Comparison of ENCODE assay signal across 8 mouse cellular contexts in the genomic region with DNA sequence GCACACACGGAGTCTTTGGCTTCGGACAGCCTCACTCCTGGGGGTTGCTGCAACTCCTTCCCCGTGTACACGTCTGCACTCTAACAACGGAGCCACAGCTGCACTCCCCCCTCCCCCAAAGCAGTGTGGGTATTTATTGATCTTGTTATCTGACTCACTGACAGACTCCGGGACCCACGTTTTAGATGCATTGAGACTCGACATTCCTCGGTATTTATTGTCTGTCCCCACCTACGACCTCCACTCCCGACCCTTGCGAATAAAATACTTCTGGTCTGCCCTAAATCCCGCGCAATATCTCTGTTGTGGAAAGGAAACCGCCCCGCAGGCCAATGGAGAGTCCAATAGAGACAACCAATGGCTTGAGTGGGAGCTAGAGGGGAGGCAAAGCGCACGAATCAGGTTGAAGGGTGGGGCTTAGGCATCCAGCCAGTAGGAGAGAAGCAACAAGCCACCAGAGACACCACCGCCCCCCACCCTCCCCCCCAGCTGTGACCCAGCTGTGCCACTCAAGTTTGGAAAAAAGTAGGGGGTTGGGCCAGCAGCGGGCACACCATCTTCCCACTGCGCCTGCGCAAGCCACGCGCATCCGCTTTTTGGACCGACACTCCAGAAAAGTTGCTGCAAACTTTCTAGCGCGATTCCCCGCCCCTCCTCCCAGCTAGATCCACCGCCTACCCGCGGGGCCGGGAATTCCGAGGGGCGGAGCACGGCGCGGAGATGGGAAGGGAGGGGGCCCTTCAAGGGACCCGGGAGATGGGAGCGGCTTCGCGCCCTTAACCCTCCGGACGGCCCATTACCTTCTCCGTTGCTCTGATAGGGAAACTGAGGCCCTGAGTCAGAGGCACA. TPM values are rescaled to one million over a fixed set of nuclear protein-coding genes. Genes with fewer than 3 reads are reported as not detected.
A peak's percentile ranks its signal among the peaks of the same experiment; 100 is the strongest.
DNase-seq lines count a peak whose midpoint lies in the region; ATAC-seq lines count a peak whose summit lies in the region.

No protein-coding gene starts in this region.

- peaks cover 33% of the 10 kb centered on the region for H3K4me1 ChIP-seq in forebrain, embryonic 11.5 days (replicated peaks; ENCODE audit: control insufficient read depth, insufficient read depth, low read length)
- H3K4me1 ChIP-seq in heart, embryonic 15.5 days (replicated peaks) = peaks cover 48% of the 10 kb centered on the region
- H3K4me1 ChIP-seq in liver, embryonic 15.5 days (replicated peaks) = peaks cover 59% of the 10 kb centered on the region
- peaks cover 58% of the 10 kb centered on the region for H3K4me1 ChIP-seq in neural tube, embryonic 13.5 days (replicated peaks)

- WGBS in forebrain, embryonic 11.5 days = under 1% methylated on average over 45 of the region's 45 CpGs
- WGBS in heart, embryonic 15.5 days = under 1% methylated on average over 45 of the region's 45 CpGs
- under 1% methylated on average over 45 of the region's 45 CpGs for WGBS in liver, embryonic 15.5 days (ENCODE audit: insufficient replicate concordance)
- under 1% methylated on average over 45 of the region's 45 CpGs for WGBS in neural tube, embryonic 13.5 days

- H3K36me3 ChIP-seq in forebrain, embryonic 11.5 days (ENCODE audit: control insufficient read depth, insufficient read depth, low read length) = no peaks in the 10 kb centered on the region
- peaks cover 25% of the 10 kb centered on the region; the same call in 1 of the 2 replicates for H3K36me3 ChIP-seq in heart, embryonic 15.5 days
- no peaks in the 10 kb centered on the region for H3K36me3 ChIP-seq in liver, embryonic 15.5 days (replicated peaks)
- H3K36me3 ChIP-seq in neural tube, embryonic 13.5 days = peaks cover 31% of the 10 kb centered on the region

- H3K4me3 ChIP-seq in forebrain, embryonic 11.5 days (ENCODE audit: low read depth, low read length) = peak overlapping the region; percentile 72
- peak overlapping the region; percentile 85 for H3K4me3 ChIP-seq in heart, embryonic 15.5 days
- peak overlapping the region; percentile 67 for H3K4me3 ChIP-seq in liver, embryonic 15.5 days (replicated peaks)
- peak overlapping the region; percentile 59 for H3K4me3 ChIP-seq in neural tube, embryonic 13.5 days

- peaks cover 13% of the 10 kb centered on the region for H3K27me3 ChIP-seq in forebrain, embryonic 11.5 days (ENCODE audit: control insufficient read depth, insufficient read depth, low read length)
- 0 out of 2 replicates have a peak, but pooled peaks cover 3% of the 10 kb centered on the region for H3K27me3 ChIP-seq in heart, embryonic 15.5 days
- peaks cover 96% of the 10 kb centered on the region for H3K27me3 ChIP-seq in liver, embryonic 15.5 days
- peaks cover 42% of the 10 kb centered on the region for H3K27me3 ChIP-seq in neural tube, embryonic 13.5 days

- H3K9ac ChIP-seq in forebrain, embryonic 11.5 days (ENCODE audit: low read length) = peak overlapping the region; percentile 93
- H3K9ac ChIP-seq in heart, embryonic 15.5 days = peak overlapping the region; percentile 93
- peak overlapping the region; percentile 60 for H3K9ac ChIP-seq in liver, embryonic 15.5 days
- H3K9ac ChIP-seq in neural tube, embryonic 13.5 days = peak overlapping the region; percentile 72

- H3K4me2 ChIP-seq in forebrain, embryonic 11.5 days (ENCODE audit: low read depth, low read length, severe bottlenecking) = peak overlapping the region; percentile 95
- peak overlapping the region; percentile 96 for H3K4me2 ChIP-seq in heart, embryonic 15.5 days
- peak overlapping the region; percentile 96 for H3K4me2 ChIP-seq in liver, embryonic 15.5 days
- peak overlapping the region; percentile 95 for H3K4me2 ChIP-seq in neural tube, embryonic 13.5 days

- H3K9me3 ChIP-seq in forebrain, embryonic 11.5 days (ENCODE audit: control insufficient read depth, low read length) = no peaks in the 10 kb centered on the region
- no peaks in the 10 kb centered on the region for H3K9me3 ChIP-seq in heart, embryonic 15.5 days (replicated peaks)
- no peaks in the 10 kb centered on the region for H3K9me3 ChIP-seq in liver, embryonic 15.5 days (replicated peaks)
- H3K9me3 ChIP-seq in neural tube, embryonic 13.5 days = no peaks in the 10 kb centered on the region

- peak overlapping the region; percentile 97 for H3K27ac ChIP-seq in forebrain, embryonic 11.5 days (ENCODE audit: low read depth, low read length)
- H3K27ac ChIP-seq in heart, embryonic 15.5 days = peak overlapping the region; percentile 97
- H3K27ac ChIP-seq in liver, embryonic 15.5 days (replicated peaks) = peak overlapping the region; percentile 84
- H3K27ac ChIP-seq in neural tube, embryonic 13.5 days (replicated peaks) = peak overlapping the region; percentile 86

- peak; percentile 48 to 58 for DNase-seq in CD8-positive naive resting alpha-beta T cell, adult 2 months (ENCODE audit: low read depth in 2 of 2, low spot score in 2 of 2)
- DNase-seq in brain, adult 2 months (ENCODE audit: low read depth, low spot score) = peak; percentile 90
- DNase-seq in forebrain, embryonic 11.5 days (ENCODE audit: low spot score) = peak; percentile 99
- DNase-seq in kidney, postnatal 14 days = peak; percentile 99
- DNase-seq in telencephalon, adult 2 months (ENCODE audit: low read depth, low spot score) = peak; percentile 56

- ATAC-seq in forebrain, embryonic 11.5 days (replicated peaks; ENCODE audit: low FRiP score) = peak; percentile 85
- ATAC-seq in heart, embryonic 15.5 days (replicated peaks; ENCODE audit: insufficient number of reproducible peaks, insufficient read depth, low FRiP score, low read depth) = peak; percentile 82
- peak; percentile 79 for ATAC-seq in liver, embryonic 15.5 days (ENCODE audit: insufficient read depth)
- peak; percentile 87 for ATAC-seq in neural tube, embryonic 13.5 days (ENCODE audit: low read depth)

RNA-seq across cellular contexts. Expression of gene Six5, which starts 0.6 kb away (rescaled TPM):
- polyA plus RNA-seq in forebrain, embryonic 11.5 days (2014; fragmentation: Nextera tagmentation; extraction: Ambion mirVana) = 9.9 and 10.8 TPM in 2 replicates
- polyA plus RNA-seq in heart, embryonic 15.5 days (2015; fragmentation: Nextera tagmentation; extraction: Ambion mirVana) = 4.9 and 6.7 TPM in 2 replicates
- 0.90 and 1.2 TPM in 2 replicates for polyA plus RNA-seq in liver, embryonic 15.5 days (2015; fragmentation: Nextera tagmentation; extraction: Ambion mirVana)
- 2.5 and 3.2 TPM in 2 replicates for polyA plus RNA-seq in neural tube, embryonic 13.5 days (2015; fragmentation: Nextera tagmentation; extraction: Ambion mirVana)

RNA-seq across cellular contexts. Expression of gene Dmpk, which starts 10.1 kb away (rescaled TPM):
- polyA plus RNA-seq in forebrain, embryonic 11.5 days (2014; fragmentation: Nextera tagmentation; extraction: Ambion mirVana) = 12.4 and 13.8 TPM in 2 replicates
- polyA plus RNA-seq in heart, embryonic 15.5 days (2015; fragmentation: Nextera tagmentation; extraction: Ambion mirVana) = 51.9 and 57.3 TPM in 2 replicates
- polyA plus RNA-seq in liver, embryonic 15.5 days (2015; fragmentation: Nextera tagmentation; extraction: Ambion mirVana) = 13.9 and 15.8 TPM in 2 replicates
- polyA plus RNA-seq in neural tube, embryonic 13.5 days (2015; fragmentation: Nextera tagmentation; extraction: Ambion mirVana) = 10.5 and 10.7 TPM in 2 replicates

RNA-seq across cellular contexts. Expression of gene Dmwd, which starts 17.7 kb away (rescaled TPM):
- 20.9 and 25.4 TPM in 2 replicates for polyA plus RNA-seq in forebrain, embryonic 11.5 days (2014; fragmentation: Nextera tagmentation; extraction: Ambion mirVana)
- polyA plus RNA-seq in heart, embryonic 15.5 days (2015; fragmentation: Nextera tagmentation; extraction: Ambion mirVana) = 14.2 and 20.0 TPM in 2 replicates
- polyA plus RNA-seq in liver, embryonic 15.5 days (2015; fragmentation: Nextera tagmentation; extraction: Ambion mirVana) = 3.6 and 5.4 TPM in 2 replicates
- polyA plus RNA-seq in neural tube, embryonic 13.5 days (2015; fragmentation: Nextera tagmentation; extraction: Ambion mirVana) = 25.1 and 26.0 TPM in 2 replicates

RNA-seq across cellular contexts. Expression of gene Gm4969, which starts 24.4 kb away (rescaled TPM):
- 1.2 and 1.4 TPM in 2 replicates for polyA plus RNA-seq in forebrain, embryonic 11.5 days (2014; fragmentation: Nextera tagmentation; extraction: Ambion mirVana)
- polyA plus RNA-seq in heart, embryonic 15.5 days (2015; fragmentation: Nextera tagmentation; extraction: Ambion mirVana) = 0.73 and 1.0 TPM in 2 replicates
- polyA plus RNA-seq in liver, embryonic 15.5 days (2015; fragmentation: Nextera tagmentation; extraction: Ambion mirVana) = 0.14 and 0.17 TPM in 2 replicates
- 2.1 and 2.3 TPM in 2 replicates for polyA plus RNA-seq in neural tube, embryonic 13.5 days (2015; fragmentation: Nextera tagmentation; extraction: Ambion mirVana)

RNA-seq across cellular contexts. Expression of gene Fbxo46, which starts 25.9 kb away (rescaled TPM):
- 13.6 and 13.9 TPM in 2 replicates for polyA plus RNA-seq in forebrain, embryonic 11.5 days (2014; fragmentation: Nextera tagmentation; extraction: Ambion mirVana)
- polyA plus RNA-seq in heart, embryonic 15.5 days (2015; fragmentation: Nextera tagmentation; extraction: Ambion mirVana) = 7.3 and 9.6 TPM in 2 replicates
- 5.1 TPM in 2 replicates for polyA plus RNA-seq in liver, embryonic 15.5 days (2015; fragmentation: Nextera tagmentation; extraction: Ambion mirVana)
- polyA plus RNA-seq in neural tube, embryonic 13.5 days (2015; fragmentation: Nextera tagmentation; extraction: Ambion mirVana) = 17.7 and 18.1 TPM in 2 replicates

Comparison
In these comparisons a context has a peak if more than half of its experiments do, and no peak if none do; other contexts are left out.
1. Peak in every context shown above with its lines: DNase-seq, ATAC-seq, H3K4me3 ChIP-seq and H3K27ac ChIP-seq.